Mouse (Mus musculus) liver, embryonic 13.5 days (tissue): Measurements from ENCODE around the gene Bmp7. TPM values are rescaled to one million over a fixed set of nuclear protein-coding genes. Genes with fewer than 3 reads are reported as not detected.

Source experiments
- ATAC-seq: fragments of 200-750 bp; cut with Nextera tagmentation; 2 replicates; pipeline ENCODE4 v1.8.0; 2017; ENCODE audit warnings: low read depth, mild to moderate bottlenecking, moderate number of reproducible peaks, moderate library complexity
- DNase-seq: peaks from one replicate; pipeline ENCODE4 v3.0.0; 2022
- H3K27ac ChIP-seq: fragments of 300-500 bp; sonication (generic); 2 replicates; pipeline ENCODE4 v1.5.1; 2015; ENCODE audit warnings: moderate library complexity, mild to moderate bottlenecking, inconsistent platforms
- H3K27me3 ChIP-seq: fragments of 300-500 bp; sonication (generic); 2 replicates; pipeline ENCODE4 v1.6.1; 2015; ENCODE audit warnings: mild to moderate bottlenecking, inconsistent platforms
- H3K36me3 ChIP-seq: fragments of 300-500 bp; sonication (generic); 2 replicates; pipeline ENCODE4 v1.6.1; 2015; ENCODE audit warnings: mild to moderate bottlenecking, inconsistent platforms
- H3K4me1 ChIP-seq: fragments of 300-500 bp; sonication (generic); replicated peaks from 2 replicates; pipeline ENCODE4 v1.6.1; 2015; ENCODE audit warnings: inconsistent platforms
- H3K4me2 ChIP-seq: fragments of 300-500 bp; sonication (generic); 2 replicates; pipeline ENCODE4 v1.6.1; 2015; ENCODE audit warnings: inconsistent platforms, mild to moderate bottlenecking, moderate library complexity
- H3K4me3 ChIP-seq: fragments of 300-500 bp; sonication (generic); replicated peaks from 2 replicates; pipeline ENCODE4 v1.5.1; 2015; ENCODE audit warnings: mild to moderate bottlenecking, inconsistent platforms
- H3K9ac ChIP-seq: fragments of 300-500 bp; sonication (generic); 2 replicates; pipeline ENCODE4 v1.6.1; 2015; ENCODE audit warnings: mild to moderate bottlenecking, inconsistent platforms
- H3K9me3 ChIP-seq: fragments of 300-500 bp; sonication (generic); replicated peaks from 2 replicates; pipeline ENCODE4 v1.6.1; 2016; ENCODE audit warnings: inconsistent platforms
- WGBS: fragments of 180-500 bp; shearing (Covaris S2); methylation state at CpG from one replicate; pipeline ENCODE4 v1.1.7; 2015; ENCODE audit not compliant: insufficient replicate concordance; 5-methylcytosine and 5-hydroxymethylcytosine counted together
- polyA plus RNA-seq: library from polyadenylated mRNA; unstranded; fragments of >200 nt; fragmentation: Nextera tagmentation; extraction: Ambion mirVana; gene quantifications from 2 replicates; pipeline ENCODE4 v1.2.1, GENCODE M21; 2015

The Bmp7 gene
- polyA plus RNA-seq, 1 experiment from 2014 or later: 2.2 TPM

- Histone ChIP-seq H3K36me3 (no peaks in the 10 kb centered on the region), H3K9ac (no peak overlapping the region), H3K27me3 (peaks cover 29% of the 10 kb centered on the region), H3K4me2 (peak overlapping the region; percentile 30; the same call in 1 of the 2 replicates), H3K4me3 (no peak overlapping the region), H3K4me1 (peaks cover 7% of the 10 kb centered on the region), H3K27ac (no peak overlapping the region), H3K9me3 (no peaks in the 10 kb centered on the region)
- DNase-seq (no peak), ATAC-seq (no peak)
- WGBS: 51% methylated on average over 14 of the region's 14 CpGs
Measured at GRCm38 (mm10) chr2:172863469-172863856, 76.7 kb downstream of the Bmp7 start.

GRCm38 (mm10) chr2:172862850-172863468 is 77.2 kb downstream of the Bmp7 start:
- H3K9ac ChIP-seq: no peak overlapping the region
- H3K36me3 ChIP-seq: no peaks in the 10 kb centered on the region
- 20% methylated on average over 29 of the region's 29 CpGs for WGBS
- DNase-seq: no peak
- peaks cover 29% of the 10 kb centered on the region for H3K27me3 ChIP-seq
- H3K4me1 ChIP-seq: peaks cover 7% of the 10 kb centered on the region
- no peak overlapping the region for H3K27ac ChIP-seq
- no peaks in the 10 kb centered on the region for H3K9me3 ChIP-seq
- H3K4me2 ChIP-seq: peak overlapping the region; percentile 30; the same call in 1 of the 2 replicates
- H3K4me3 ChIP-seq: no peak overlapping the region
- no peak for ATAC-seq

GRCm38 (mm10) chr2:172862424-172862823 is 77.7 kb downstream of the Bmp7 start:
- DNase-seq (no peak), ATAC-seq (no peak)
- Histone ChIP-seq H3K4me2 (no peak overlapping the region), H3K27ac (no peak overlapping the region), H3K27me3 (peaks cover 29% of the 10 kb centered on the region), H3K4me1 (peaks cover 7% of the 10 kb centered on the region), H3K36me3 (no peaks in the 10 kb centered on the region), H3K9ac (no peak overlapping the region), H3K9me3 (no peaks in the 10 kb centered on the region), H3K4me3 (no peak overlapping the region)
- 60% methylated on average over 19 of the region's 19 CpGs for WGBS

GRCm38 (mm10) chr2:172861590-172861989 is 78.5 kb downstream of the Bmp7 start:
- ATAC-seq (no peak), DNase-seq (no peak)
- no peaks in the 10 kb centered on the region for H3K36me3 ChIP-seq
- H3K4me2 ChIP-seq: no peak overlapping the region
- no peak overlapping the region for H3K4me3 ChIP-seq
- H3K4me1 ChIP-seq: peaks cover 7% of the 10 kb centered on the region
- no peaks in the 10 kb centered on the region for H3K9me3 ChIP-seq
- no peak overlapping the region for H3K27ac ChIP-seq
- no peak overlapping the region for H3K9ac ChIP-seq
- H3K27me3 ChIP-seq: peaks cover 29% of the 10 kb centered on the region
- 51% methylated on average over 14 of the region's 14 CpGs for WGBS

GRCm38 (mm10) chr2:172860593-172860992 is 79.5 kb downstream of the Bmp7 start:
- Histone ChIP-seq H3K36me3 (no peaks in the 10 kb centered on the region), H3K4me1 (peaks cover 7% of the 10 kb centered on the region), H3K4me2 (no peak overlapping the region), H3K4me3 (no peak overlapping the region), H3K9ac (no peak overlapping the region), H3K27me3 (peaks cover 27% of the 10 kb centered on the region), H3K27ac (no peak overlapping the region), H3K9me3 (no peaks in the 10 kb centered on the region)
- ATAC-seq: no peak
- WGBS: 69% methylated on average over 8 of the region's 8 CpGs
- no peak for DNase-seq

GRCm38 (mm10) chr2:172860104-172860503 is 80.0 kb downstream of the Bmp7 start:
- H3K4me3 ChIP-seq: no peak overlapping the region
- no peak overlapping the region for H3K9ac ChIP-seq
- H3K4me2 ChIP-seq: no peak overlapping the region
- no peak overlapping the region for H3K27ac ChIP-seq
- WGBS: 70% methylated on average over 7 of the region's 7 CpGs
- DNase-seq (no peak), ATAC-seq (no peak)
- no peaks in the 10 kb centered on the region for H3K9me3 ChIP-seq
- peaks cover 7% of the 10 kb centered on the region for H3K4me1 ChIP-seq
- no peaks in the 10 kb centered on the region for H3K36me3 ChIP-seq
- peaks cover 27% of the 10 kb centered on the region for H3K27me3 ChIP-seq

- Histone ChIP-seq H3K27ac (no peak overlapping the region), H3K4me1 (no peaks in the 10 kb centered on the region)
Measured at GRCm38 (mm10) chr2:172857048-172857447, 83.1 kb downstream of the Bmp7 start.

GRCm38 (mm10) chr2:172856549-172856948 is 83.6 kb downstream of the Bmp7 start:
- Histone ChIP-seq H3K27ac (no peak overlapping the region), H3K36me3 (no peaks in the 10 kb centered on the region), H3K9me3 (no peaks in the 10 kb centered on the region), H3K4me3 (no peak overlapping the region), H3K4me2 (no peak overlapping the region), H3K9ac (no peak overlapping the region), H3K4me1 (no peaks in the 10 kb centered on the region), H3K27me3 (peaks cover 6% of the 10 kb centered on the region; the same call in 1 of the 2 replicates)
- no peak for ATAC-seq
- 49% methylated on average over 2 of the region's 2 CpGs for WGBS
- DNase-seq: no peak

More at GRCm38 (mm10) chr2:172857048-172857447, 83.1 kb downstream of the Bmp7 start:
- no peak for ATAC-seq
- DNase-seq: no peak
- Histone ChIP-seq H3K4me2 (no peak overlapping the region), H3K36me3 (no peaks in the 10 kb centered on the region), H3K9ac (no peak overlapping the region), H3K9me3 (no peaks in the 10 kb centered on the region), H3K4me3 (no peak overlapping the region), H3K27me3 (peaks cover 11% of the 10 kb centered on the region; the same call in 1 of the 2 replicates)
- WGBS: 50% methylated on average over 10 of the region's 10 CpGs

- no peak overlapping the region for H3K27ac ChIP-seq
- no peak overlapping the region for H3K4me3 ChIP-seq
- 57% methylated on average over 2 of the region's 2 CpGs for WGBS
- H3K4me1 ChIP-seq: no peaks in the 10 kb centered on the region
- DNase-seq (no peak), ATAC-seq (no peak)
- no peaks in the 10 kb centered on the region for H3K36me3 ChIP-seq
- no peaks in the 10 kb centered on the region for H3K27me3 ChIP-seq
- no peak overlapping the region for H3K9ac ChIP-seq
- no peak overlapping the region for H3K4me2 ChIP-seq
- no peaks in the 10 kb centered on the region for H3K9me3 ChIP-seq
Measured at GRCm38 (mm10) chr2:172854136-172854535, 86.0 kb downstream of the Bmp7 start.

- no peak overlapping the region for H3K4me2 ChIP-seq
- no peak overlapping the region for H3K9ac ChIP-seq
- no peak for DNase-seq
- H3K27ac ChIP-seq: no peak overlapping the region
- WGBS: 58% methylated on average over 11 of the region's 11 CpGs
- no peak overlapping the region for H3K4me3 ChIP-seq
- H3K36me3 ChIP-seq: no peaks in the 10 kb centered on the region
- no peaks in the 10 kb centered on the region for H3K9me3 ChIP-seq
- H3K4me1 ChIP-seq: no peaks in the 10 kb centered on the region
- H3K27me3 ChIP-seq: no peaks in the 10 kb centered on the region
- no peak for ATAC-seq
Measured at GRCm38 (mm10) chr2:172851773-172852172, 88.3 kb downstream of the Bmp7 start.

GRCm38 (mm10) chr2:172848193-172848592 is 91.9 kb downstream of the Bmp7 start:
- Histone ChIP-seq H3K9me3 (no peaks in the 10 kb centered on the region), H3K9ac (no peak overlapping the region), H3K4me2 (no peak overlapping the region), H3K27me3 (no peaks in the 10 kb centered on the region), H3K27ac (no peak overlapping the region), H3K4me3 (no peak overlapping the region), H3K4me1 (no peaks in the 10 kb centered on the region), H3K36me3 (no peaks in the 10 kb centered on the region)
- no peak for ATAC-seq
- no peak for DNase-seq
- 55% methylated on average over 6 of the region's 6 CpGs for WGBS

- no peak for ATAC-seq
- no peak for DNase-seq
- H3K9ac ChIP-seq: no peak overlapping the region
- H3K27me3 ChIP-seq: no peaks in the 10 kb centered on the region
- no peaks in the 10 kb centered on the region for H3K36me3 ChIP-seq
- no peak overlapping the region for H3K27ac ChIP-seq
- no peaks in the 10 kb centered on the region for H3K4me1 ChIP-seq
- no peak overlapping the region for H3K4me2 ChIP-seq
- H3K4me3 ChIP-seq: no peak overlapping the region
- 72% methylated on average over 4 of the region's 4 CpGs for WGBS
- H3K9me3 ChIP-seq: no peaks in the 10 kb centered on the region
Measured at GRCm38 (mm10) chr2:172846311-172846575, 93.9 kb downstream of the Bmp7 start.
